Mouse (Mus musculus) embryo, embryonic 10.5 days (tissue): ENCODE data around the gene 2210408I21Rik.
"Not testable (repeated sequence)": the region's sequence is repeated elsewhere in the genome, so short reads cannot be mapped to it uniquely, and the experiment has no call there.

ENCODE experiments used
- DNase-seq: peaks from one replicate; pipeline ENCODE4 v3.0.0-alpha.2; 2015; ENCODE audit warnings: low spot score

Gene 2210408I21Rik

GRCm38 (mm10) chr13:77134931-77135620, at the start of gene 2210408I21Rik, which contains the start of gene Slf1:
TSS of gene 2210408I21Rik (plus strand) at chr13:77135540.
TSS of gene Slf1 (minus strand) at chr13:77135473.
- DNase-seq: peak; percentile 95

DNA sequence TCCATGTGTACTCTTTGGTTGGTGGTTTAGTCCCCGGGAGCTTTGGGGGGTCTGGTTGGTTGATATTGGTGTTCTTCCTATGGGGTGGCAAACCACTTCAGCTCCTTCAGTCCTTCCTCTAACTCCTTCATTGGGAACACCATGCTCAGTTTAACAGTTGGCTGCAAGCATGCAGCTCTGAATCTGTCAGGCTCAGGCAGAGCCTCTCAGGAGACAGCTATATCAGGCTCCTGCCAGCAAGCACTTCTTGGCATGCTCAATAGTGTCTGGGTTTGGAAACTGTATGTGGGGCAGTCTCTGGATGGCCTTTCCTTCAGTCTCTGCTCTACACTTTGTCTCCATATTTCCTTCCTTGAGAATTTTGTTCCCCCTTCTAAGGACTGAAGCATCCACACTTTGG, 42.5 kb upstream of the 2210408I21Rik start:
- not testable (repeated sequence) for DNase-seq

- DNase-seq: no peak
Measured at GRCm38 (mm10) chr13:77107734-77108133, 27.6 kb upstream of the 2210408I21Rik start.

- DNase-seq: no peak
Measured at GRCm38 (mm10) chr13:77118695-77119094, 16.6 kb upstream of the 2210408I21Rik start.

- DNase-seq: no peak
Measured at GRCm38 (mm10) chr13:77125159-77125558, 10.2 kb upstream of the 2210408I21Rik start.

GRCm38 (mm10) chr13:77128240-77128639, 7.1 kb upstream of the 2210408I21Rik start:
- DNase-seq: no peak

- no peak for DNase-seq
Measured at GRCm38 (mm10) chr13:77131132-77131531, 4.2 kb upstream of the 2210408I21Rik start.

DNA sequence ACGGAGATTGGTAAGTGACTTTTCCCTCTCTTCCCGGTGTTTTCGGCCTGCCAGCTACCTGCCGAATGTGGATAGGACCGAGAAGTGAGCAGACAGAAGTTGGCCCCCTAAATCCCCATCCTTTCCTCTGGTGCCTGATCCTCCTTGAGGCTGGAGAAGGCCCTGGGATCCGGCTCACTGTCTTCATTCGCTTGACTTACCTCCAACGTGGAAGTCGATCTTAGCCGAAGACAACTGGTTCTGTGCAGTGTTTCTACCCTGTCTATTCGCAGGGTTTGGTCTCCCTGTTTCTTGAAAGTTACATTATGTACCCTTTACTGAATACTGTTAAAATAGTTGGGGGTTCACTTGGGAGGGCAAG, 261 bp downstream of the 2210408I21Rik start:
- DNase-seq: no peak

- DNase-seq: no peak
Measured at GRCm38 (mm10) chr13:77140890-77141289, 5.5 kb downstream of the 2210408I21Rik start.

DNA sequence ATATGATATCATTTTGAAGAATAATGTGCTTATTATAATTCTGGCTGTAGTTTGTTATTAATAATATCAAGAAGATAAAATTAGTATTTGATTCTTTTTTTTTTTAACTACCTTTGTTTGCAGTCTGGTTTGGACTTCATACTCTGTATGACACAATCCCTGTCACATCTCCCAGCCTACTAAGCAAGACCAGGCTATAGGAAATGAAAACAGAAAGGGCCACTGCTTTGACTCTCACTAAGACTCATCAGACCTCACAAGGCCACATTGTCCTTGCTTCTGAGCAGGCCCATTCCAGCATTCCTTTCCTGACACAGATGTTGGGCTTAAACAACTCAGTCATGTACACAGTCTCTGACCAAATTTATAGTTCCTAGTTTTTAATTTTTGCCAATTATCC, 42.6 kb downstream of the 2210408I21Rik start:
- DNase-seq: no peak

DNA sequence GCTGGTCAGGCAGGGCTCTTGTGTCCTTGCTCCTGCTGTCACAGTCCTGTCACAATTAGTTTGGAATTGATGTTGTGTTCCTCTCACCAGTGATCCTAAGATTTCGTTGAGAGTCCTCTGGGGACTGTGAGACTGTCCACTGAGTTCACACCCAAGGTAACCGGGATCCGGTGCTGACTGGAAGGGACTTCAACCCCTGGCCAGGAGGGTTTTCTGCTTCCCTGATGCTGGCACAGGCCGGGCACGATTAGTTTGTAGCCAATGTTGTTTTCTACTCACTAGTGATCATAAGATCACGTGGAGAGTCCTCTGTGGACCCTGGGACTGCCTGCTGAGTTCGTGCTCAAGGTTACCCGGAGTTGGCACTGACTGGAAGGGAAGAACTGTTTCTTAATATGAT, 55.3 kb downstream of the 2210408I21Rik start:
- no peak for DNase-seq

- no peak for DNase-seq
Measured at GRCm38 (mm10) chr13:77192201-77192600, 56.9 kb downstream of the 2210408I21Rik start.

DNA sequence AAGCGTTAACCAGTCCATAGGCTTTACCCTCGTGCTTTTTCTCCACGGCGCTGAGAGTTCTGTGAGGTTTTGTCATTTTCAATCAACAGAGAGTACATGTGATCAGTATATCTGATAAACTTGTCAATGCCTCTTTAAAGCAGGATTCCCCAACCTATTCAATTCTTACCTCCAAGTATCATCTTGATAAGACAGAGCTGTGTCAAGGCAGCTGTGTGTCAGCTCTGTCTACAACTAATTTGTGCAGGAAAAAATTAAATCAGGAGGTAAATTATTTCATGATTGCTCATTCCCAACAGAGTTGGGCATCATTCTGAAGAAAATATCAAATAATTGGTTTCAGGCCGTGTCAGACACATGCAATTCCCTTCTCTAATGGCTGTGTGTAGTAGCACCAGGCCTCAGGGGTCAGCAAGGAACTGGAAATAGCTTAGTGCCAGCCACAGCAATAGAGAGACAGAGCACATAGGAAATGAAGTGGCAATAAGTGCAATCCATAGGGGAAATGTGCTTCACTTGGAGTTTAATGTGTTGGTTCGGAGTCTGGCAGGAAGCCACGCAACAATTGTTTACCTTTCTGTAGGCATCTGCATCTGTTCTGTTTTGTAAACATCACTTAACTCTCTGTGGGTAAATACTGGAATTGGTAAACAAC, 73.6 kb downstream of the 2210408I21Rik start:
- no peak for DNase-seq

- DNase-seq: no peak
Measured at GRCm38 (mm10) chr13:77213196-77213595, 77.9 kb downstream of the 2210408I21Rik start.

DNA sequence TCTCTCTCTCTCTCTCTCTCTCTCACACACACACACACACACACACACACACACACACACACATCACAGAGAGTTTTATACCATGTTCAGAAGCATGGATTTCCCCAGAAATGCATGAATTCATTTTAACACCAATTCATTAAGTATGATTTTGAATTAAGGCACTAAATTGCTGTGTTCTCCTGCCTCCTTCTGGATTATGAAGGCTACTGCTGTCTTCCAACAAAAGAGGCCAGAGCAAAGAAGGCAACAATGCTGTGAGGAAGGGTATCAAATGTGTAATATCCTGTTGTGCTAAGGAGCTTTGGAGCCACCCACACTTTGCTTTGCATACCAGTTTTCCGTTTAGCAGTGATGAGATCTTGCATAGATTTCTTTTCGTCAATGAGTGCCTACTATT, 80.1 kb downstream of the 2210408I21Rik start:
- no peak for DNase-seq

GRCm38 (mm10) chr13:77217672-77218280, 82.4 kb downstream of the 2210408I21Rik start:
- DNase-seq: no peak

DNA sequence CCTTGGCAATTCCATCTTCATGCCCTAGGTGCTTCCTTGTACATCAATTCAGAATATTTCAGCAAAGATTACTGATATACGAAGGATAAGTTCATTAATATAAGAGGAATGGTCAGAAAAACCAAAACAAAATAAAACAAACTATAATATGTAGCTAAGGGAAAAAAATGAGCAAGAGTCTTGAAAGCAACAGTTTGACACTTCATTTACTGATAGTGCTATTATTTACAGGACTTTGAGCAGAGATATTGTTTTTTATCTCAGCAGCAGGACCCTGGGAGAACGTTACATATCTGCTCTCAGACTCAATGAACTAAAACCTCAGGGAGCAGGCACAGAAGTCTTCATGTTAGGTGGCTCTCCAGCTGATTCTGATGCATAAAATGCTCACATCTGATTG, 85.7 kb downstream of the 2210408I21Rik start:
- DNase-seq: no peak

GRCm38 (mm10) chr13:77256541-77256940, 121.2 kb downstream of the 2210408I21Rik start:
- no peak for DNase-seq

DNA sequence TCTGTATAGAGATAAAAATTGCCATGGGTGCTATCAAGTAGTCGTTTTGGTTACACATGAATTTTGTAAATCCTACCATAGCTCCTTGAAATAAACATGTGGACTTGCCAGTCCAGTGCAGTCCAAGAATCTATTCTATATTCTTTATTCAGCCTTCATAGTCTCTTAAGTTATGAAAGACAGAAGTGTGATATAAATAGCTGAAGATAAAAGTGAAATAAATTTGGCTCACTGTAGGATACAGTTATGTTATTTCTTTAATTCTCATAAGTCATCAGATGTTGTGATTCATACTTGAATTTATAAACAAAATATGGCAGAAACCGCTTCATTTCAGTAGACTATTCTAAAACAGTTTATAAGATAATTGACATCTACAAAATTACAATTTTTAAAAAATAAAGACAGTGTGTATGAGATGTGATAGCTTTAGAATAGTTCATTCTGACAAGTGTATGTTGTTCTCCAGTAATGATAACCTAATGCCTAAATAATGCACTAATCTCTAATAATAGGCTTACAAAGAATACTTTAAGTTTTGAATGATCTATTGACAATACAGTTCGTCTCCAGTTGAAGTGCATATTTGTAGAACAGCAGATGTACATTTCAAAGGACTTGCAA, 127.5 kb downstream of the 2210408I21Rik start:
- DNase-seq: no peak

DNA sequence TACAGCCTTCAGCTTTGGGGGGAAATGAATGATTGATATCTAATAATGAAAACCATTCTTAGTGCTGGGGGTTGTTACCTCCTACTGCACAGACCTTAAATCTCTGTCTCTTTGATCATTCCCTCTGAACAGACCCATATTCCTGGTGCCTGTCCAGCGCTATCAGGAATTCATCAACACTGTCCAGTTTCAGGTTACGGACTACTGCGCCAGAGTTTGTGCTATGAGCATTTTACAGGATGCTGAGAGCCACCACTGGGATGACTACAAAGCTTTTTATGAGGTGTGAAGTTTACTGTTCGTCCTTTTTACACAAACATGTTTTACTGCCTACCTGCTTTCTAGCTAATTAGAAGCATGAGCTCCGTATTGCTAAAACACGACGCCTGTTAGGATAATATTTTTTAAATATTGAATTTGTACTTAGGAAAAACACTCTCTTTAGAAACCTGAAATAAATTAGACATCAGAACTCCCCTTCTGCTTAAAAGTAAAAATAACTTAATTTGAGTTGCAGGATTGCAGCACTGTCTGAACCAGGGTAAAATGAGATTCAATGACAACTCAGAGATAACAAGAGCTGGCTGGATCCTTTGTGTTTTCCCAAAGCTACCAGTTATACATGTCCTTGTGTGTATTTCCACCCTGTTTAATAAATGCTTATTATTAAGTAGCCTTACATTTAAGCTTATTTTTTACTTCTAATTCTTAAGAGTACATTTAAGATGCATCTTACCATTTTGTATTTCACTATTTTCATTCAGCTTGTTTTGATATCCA, 128.2 kb downstream of the 2210408I21Rik start:
- DNase-seq: peak; percentile 66

DNA sequence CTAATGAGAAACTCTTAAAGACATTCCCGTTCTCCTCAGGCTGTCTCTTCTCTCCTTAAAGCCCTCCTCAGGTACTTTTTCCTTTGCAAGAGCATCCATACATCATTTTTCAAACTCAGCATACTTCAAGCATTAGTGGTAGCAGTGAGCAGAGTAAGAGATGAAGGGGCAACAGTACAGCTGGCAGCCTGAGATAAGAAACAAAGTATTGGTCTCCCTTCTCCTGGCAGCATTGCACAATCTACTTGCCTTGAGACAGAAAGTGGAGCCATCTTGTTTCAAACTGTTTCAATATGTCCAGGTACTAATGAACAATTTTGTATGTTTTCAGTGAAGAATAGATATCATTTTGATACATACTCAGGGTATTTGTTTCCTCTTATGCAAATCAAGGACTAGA, 129.1 kb downstream of the 2210408I21Rik start:
- DNase-seq: no peak

DNA sequence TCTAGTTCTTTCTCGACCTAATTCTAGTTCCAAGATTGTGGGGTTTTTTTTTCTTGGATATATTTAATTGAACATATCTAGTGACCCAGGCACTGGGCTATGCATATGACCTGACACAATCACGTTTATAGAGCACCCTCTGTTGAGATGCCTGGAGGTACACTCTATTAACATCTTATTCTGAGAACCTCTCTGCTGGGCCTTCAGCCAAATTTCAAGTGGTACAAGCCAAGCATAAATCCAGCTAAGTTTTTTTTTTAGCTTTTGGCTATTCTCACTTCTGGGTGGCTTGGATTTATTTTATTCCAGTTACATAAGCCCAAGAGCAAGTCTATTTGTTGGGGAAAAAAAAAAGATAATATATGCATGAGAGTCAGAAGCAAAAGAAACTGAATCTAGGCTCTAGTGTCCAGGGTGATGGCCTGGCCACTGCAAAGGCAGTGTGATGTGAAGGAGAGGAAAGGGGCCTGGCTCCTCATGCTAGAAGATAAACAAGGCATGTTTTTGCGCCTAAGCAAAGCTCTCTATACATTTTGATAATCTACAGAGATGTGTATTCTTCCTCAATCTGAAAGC, 139.9 kb downstream of the 2210408I21Rik start:
- no peak for DNase-seq
